9 mouse cellular contexts compared by ENCODE assay signal in the genomic region with DNA sequence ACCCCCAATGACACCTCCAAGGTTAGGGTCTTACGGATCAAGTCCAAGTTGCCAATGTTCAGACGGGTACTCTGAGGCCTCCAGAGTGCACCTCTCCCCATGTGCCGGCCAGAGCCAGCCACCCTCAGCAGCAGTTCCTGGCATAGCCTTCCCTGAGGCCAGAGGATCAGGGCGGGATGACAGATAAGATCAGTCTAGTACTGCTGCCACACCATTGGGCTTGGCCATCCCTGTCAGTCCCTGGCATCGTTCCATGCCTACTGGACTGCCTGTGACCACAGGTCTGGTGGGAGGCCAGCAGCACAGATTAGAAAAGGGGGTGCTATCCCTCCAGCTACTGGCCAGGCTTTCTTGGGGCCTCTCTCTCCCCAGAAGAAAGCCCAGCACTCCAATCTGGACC. TPM values are rescaled to one million over a fixed set of nuclear protein-coding genes. Genes with fewer than 3 reads are reported as not detected.
DNase-seq lines count a peak whose midpoint lies in the region; ATAC-seq and TF ChIP-seq lines count a peak whose summit lies in the region.
"Had no signal": no experiment of that assay in that cellular context is flagged by ENCODE, and none has a peak within 500 bp of the region (broad histone marks: within the 10 kb centered on the region; RNA-seq: fewer than 3 reads in every experiment).

No protein-coding gene starts in this region.

- peaks cover 36% of the 10 kb centered on the region for H3K36me3 ChIP-seq in heart, embryonic 13.5 days
- H3K36me3 ChIP-seq in heart, postnatal 0 days (replicated peaks; ENCODE audit: control insufficient read depth, insufficient read depth, low read length): peaks cover 16% of the 10 kb centered on the region
- H3K36me3 ChIP-seq in stomach, postnatal 0 days (ENCODE audit: control insufficient read depth, insufficient read depth, low read length): 0 out of 2 replicates have a peak, but pooled peaks cover 2% of the 10 kb centered on the region

- peak overlapping the region; percentile 69 for H3K4me3 ChIP-seq in heart, embryonic 13.5 days
- 0 out of 2 replicates have a peak overlapping the region, but pooled peaks have one; percentile 5 for H3K4me3 ChIP-seq in heart, postnatal 0 days (ENCODE audit: low read depth, low read length)
- peak overlapping the region; percentile 36 for H3K4me3 ChIP-seq in stomach, postnatal 0 days (ENCODE audit: low read depth, low read length)

- DNase-seq in heart, postnatal 10 days: no peak
- peak; percentile 64 for DNase-seq in ovary, adult 18-20 months (ENCODE audit: low spot score)
- no peak for DNase-seq in ovary, postnatal 10 days (ENCODE audit: low spot score)
- no peak for DNase-seq in heart, postnatal 0 days (ENCODE audit: low spot score)
- peak; percentile 20 for DNase-seq in stomach, postnatal 0 days (ENCODE audit: low spot score)
- no peak for DNase-seq in embryo, embryonic 10.5 days (ENCODE audit: low spot score)
- DNase-seq in layer of hippocampus, postnatal 25 days (ENCODE audit: extremely low spot score in 1 of 2, low spot score in 1 of 2): no peak
- DNase-seq: lung, adult 18-20 months had no signal

- peak overlapping the region; percentile 84 for H3K9ac ChIP-seq in heart, embryonic 13.5 days
- 0 out of 2 replicates have a peak overlapping the region, but pooled peaks have one; percentile 6 for H3K9ac ChIP-seq in heart, postnatal 0 days (replicated peaks; ENCODE audit: low read depth, low read length)
- peak overlapping the region; percentile 59 for H3K9ac ChIP-seq in stomach, postnatal 0 days (ENCODE audit: low read length)

- H3K9me3 ChIP-seq in heart, embryonic 13.5 days: no peaks in the 10 kb centered on the region
- H3K9me3 ChIP-seq in heart, postnatal 0 days (replicated peaks; ENCODE audit: control insufficient read depth, low read length): no peaks in the 10 kb centered on the region
- no peaks in the 10 kb centered on the region for H3K9me3 ChIP-seq in stomach, postnatal 0 days (ENCODE audit: control insufficient read depth, low read length)

- intact Hi-C loops in heart, postnatal 10 days (cut with DNase I): no loop called here

- peaks cover 90% of the 10 kb centered on the region for H3K4me1 ChIP-seq in heart, embryonic 13.5 days
- H3K4me1 ChIP-seq in heart, postnatal 0 days (ENCODE audit: control insufficient read depth, insufficient read depth): peaks cover 48% of the 10 kb centered on the region
- no peaks in the 10 kb centered on the region for H3K4me1 ChIP-seq in stomach, postnatal 0 days (replicated peaks; ENCODE audit: control insufficient read depth, insufficient read depth)

- ATAC-seq in heart, embryonic 13.5 days (ENCODE audit: extremely low read depth, insufficient number of reproducible peaks, low FRiP score, low TSS enrichment): no peak
- no peak for ATAC-seq in heart, postnatal 0 days (ENCODE audit: insufficient read depth, low read depth)
- no peak for ATAC-seq in stomach, postnatal 0 days (ENCODE audit: low FRiP score, low TSS enrichment)

- H3K4me2 ChIP-seq in heart, embryonic 13.5 days: peak overlapping the region; percentile 76
- H3K4me2 ChIP-seq in heart, postnatal 0 days (ENCODE audit: low read depth, low read length): peak overlapping the region; percentile 60
- H3K4me2 ChIP-seq in stomach, postnatal 0 days (replicated peaks; ENCODE audit: low read depth): peak overlapping the region; percentile 44

- no peaks in the 10 kb centered on the region for H3K27me3 ChIP-seq in heart, embryonic 13.5 days (replicated peaks)
- no peaks in the 10 kb centered on the region for H3K27me3 ChIP-seq in heart, postnatal 0 days (ENCODE audit: control insufficient read depth, insufficient read depth, low read length)
- no peaks in the 10 kb centered on the region for H3K27me3 ChIP-seq in stomach, postnatal 0 days (ENCODE audit: control insufficient read depth, insufficient read depth, low read length)

- no peak for TF ChIP-seq CTCF in heart, postnatal 0 days (IDR thresholded peaks at IDR 0.05; ENCODE audit: low read depth)
- TF ChIP-seq CTCF in stomach, postnatal 0 days (IDR thresholded peaks at IDR 0.05; ENCODE audit: low read depth): no peak

- no peak for TF ChIP-seq EP300 in heart, postnatal 0 days (IDR thresholded peaks at IDR 0.05; ENCODE audit: low read depth)
- TF ChIP-seq EP300 in stomach, postnatal 0 days (optimal IDR thresholded peaks at IDR 0.05): no peak

- no peak overlapping the region; the same call in 1 of the 2 replicates for H3K27ac ChIP-seq in heart, embryonic 13.5 days (replicated peaks)
- H3K27ac ChIP-seq in heart, postnatal 0 days (ENCODE audit: low read depth): no peak overlapping the region
- H3K27ac ChIP-seq in stomach, postnatal 0 days (replicated peaks): no peak overlapping the region

- 54% methylated on average over 5 of the region's 5 CpGs for WGBS in heart, embryonic 13.5 days
- 45% methylated on average over 5 of the region's 5 CpGs for WGBS in heart, postnatal 0 days
- WGBS in stomach, postnatal 0 days: 55% methylated on average over 5 of the region's 5 CpGs

RNA-seq across cellular contexts. Expression of a gene that starts 3.8 kb away (rescaled TPM):
- 1,696 and 1,855 TPM in 2 replicates for polyA plus RNA-seq in heart, embryonic 13.5 days (2015; fragmentation: Nextera tagmentation; extraction: Ambion mirVana)
- 100 to 1,000 TPM; 391 to 523 TPM for total RNA-seq in heart, postnatal 10 days (2021)
- total RNA-seq in heart, postnatal 0 days (2014; rRNA removed; ENCODE audit: low replicate concordance): 1,299 and 1,431 TPM in 2 replicates
- polyA plus RNA-seq in heart, postnatal 0 days (2015; fragmentation: Nextera tagmentation; extraction: Ambion mirVana): 1,847 and 1,885 TPM in 2 replicates
- 2,268 and 2,333 TPM in 2 replicates for polyA plus RNA-seq in stomach, postnatal 0 days (2015; fragmentation: Nextera tagmentation; extraction: Ambion mirVana)
- total RNA-seq in layer of hippocampus, postnatal 25 days (2021): 10 to 100 TPM; 14.3 to 18.8 TPM

Comparison
In these comparisons a context has a peak if more than half of its experiments do, and no peak if none do; other contexts are left out.
1. DNase-seq: peak in ovary, adult 18-20 months (single experiment) and stomach, postnatal 0 days (single experiment); none in heart, postnatal 10 days (0 of 2), ovary, postnatal 10 days (single experiment), heart, postnatal 0 days (single experiment), embryo, embryonic 10.5 days (single experiment) and layer of hippocampus, postnatal 25 days (0 of 2).
2. H3K4me3 ChIP-seq: peak in every context shown above with its lines; median percentile 69 in heart, embryonic 13.5 days; 36 in stomach, postnatal 0 days; 5 in heart, postnatal 0 days.
3. H3K9ac ChIP-seq: peak in every context shown above with its lines; median percentile 84 in heart, embryonic 13.5 days; 59 in stomach, postnatal 0 days; 6 in heart, postnatal 0 days.
4. RNA of a gene that starts 3.8 kb away (total RNA-seq): 1,299 to 1,431 TPM in heart, postnatal 0 days and 391 to 523 TPM in heart, postnatal 10 days; 14.3 to 18.8 TPM in layer of hippocampus, postnatal 25 days; every median in the first group is over 10 times any median in the second.
5. Peak in every context shown above with its lines, with median percentiles within 50 percentile points of each other: H3K4me2 ChIP-seq.